Mouse (Mus musculus): Measurements from ENCODE around the gene Tomm40l. TPM values are rescaled to one million over a fixed set of nuclear protein-coding genes. Genes with fewer than 3 reads are reported as not detected.
A peak's percentile ranks its signal among the peaks of the same experiment; 100 is the strongest.

Gene Tomm40l
- polyA plus RNA-seq, 1 experiment from 2014 or later = 69.6 TPM

DNA sequence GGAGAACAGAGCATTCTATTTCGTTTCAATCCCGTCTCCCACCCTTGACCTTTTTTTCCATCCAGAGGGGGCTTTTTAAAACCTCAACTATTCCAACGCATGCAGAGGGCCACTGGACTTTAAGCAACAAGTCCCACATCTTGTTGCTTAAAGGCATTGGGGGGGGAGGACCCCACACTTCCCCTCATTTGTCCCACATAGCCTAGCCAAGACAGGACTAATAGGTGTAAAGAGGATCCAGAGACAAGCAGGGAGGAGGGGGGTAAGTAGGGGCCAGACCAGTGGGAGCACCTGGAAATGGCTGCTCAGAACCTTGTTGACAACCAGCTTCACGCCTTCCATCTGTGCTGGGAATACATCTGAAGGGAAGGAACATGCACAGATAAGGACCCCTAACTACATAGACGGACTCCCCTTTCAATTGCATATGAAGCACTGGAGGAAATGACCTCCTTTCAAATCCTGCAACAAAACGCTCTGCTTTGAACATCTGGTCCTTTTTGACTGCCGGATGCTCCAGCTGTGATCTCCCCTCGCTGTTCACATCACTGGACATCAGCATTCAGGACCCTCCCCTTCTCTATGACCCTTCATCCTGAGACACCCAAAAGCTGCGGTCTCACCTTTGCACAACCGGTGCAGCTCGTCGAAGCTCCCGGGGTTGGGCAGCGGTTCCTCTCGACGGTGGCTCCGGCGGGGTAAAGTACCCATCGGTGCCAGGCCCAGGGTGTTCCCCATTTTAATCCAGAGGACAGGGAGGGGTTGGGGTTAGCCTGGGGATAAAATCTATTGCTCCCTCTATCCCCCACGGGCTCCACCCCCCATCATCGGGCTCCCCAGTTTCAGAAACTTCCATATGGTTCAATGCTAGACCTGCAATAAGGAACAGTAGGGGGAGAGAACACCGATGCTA, 777 bp downstream of the Tomm40l start:
- Histone ChIP-seq H3K4me2 (ENCODE audit: low read length) (peak overlapping the region; percentile 88), H3K4me1 (ENCODE audit: control insufficient read depth, insufficient read depth, low read depth, low read length) (peaks cover 12% of the 10 kb centered on the region), H3K36me3 (ENCODE audit: control insufficient read depth, insufficient read depth, low read length) (peaks cover 11% of the 10 kb centered on the region), H3K27me3 (replicated peaks; ENCODE audit: control insufficient read depth, insufficient read depth, low read length) (no peaks in the 10 kb centered on the region), H3K9ac (ENCODE audit: low read depth, low read length) (peak overlapping the region; percentile 72), H3K27ac (ENCODE audit: low read depth, low read length) (peak overlapping the region; percentile 72), H3K9me3 (ENCODE audit: control insufficient read depth, low read length) (no peaks in the 10 kb centered on the region), H3K4me3 (ENCODE audit: low read length) (peak overlapping the region; percentile 72)
- ATAC-seq = no peak; the same call in 1 of the 2 replicates
- WGBS = 6% methylated on average over 22 of the region's 22 CpGs

DNA sequence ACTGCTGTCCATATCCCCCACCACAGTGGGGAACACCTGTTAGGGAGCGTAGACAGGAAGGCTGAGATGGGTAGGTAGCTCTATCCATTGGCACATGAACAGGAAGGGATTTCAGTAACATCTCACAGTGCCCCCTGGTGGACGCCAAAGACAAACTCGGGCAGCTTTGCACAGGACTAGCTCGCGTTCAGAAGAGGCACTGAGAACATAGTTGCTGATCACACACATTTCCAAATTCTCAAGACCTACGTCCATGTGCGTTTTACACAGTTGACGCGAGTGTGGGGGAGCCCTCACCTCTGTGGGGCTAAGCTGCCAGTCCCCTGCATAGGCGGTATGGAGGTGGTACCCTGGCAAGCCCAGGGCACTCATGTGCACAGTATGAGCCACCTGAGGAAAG, 1.4 kb downstream of the Tomm40l start:
- no peaks in the 10 kb centered on the region for H3K27me3 ChIP-seq (replicated peaks; ENCODE audit: control insufficient read depth, insufficient read depth, low read length)
- H3K36me3 ChIP-seq (ENCODE audit: control insufficient read depth, insufficient read depth, low read length) = peaks cover 11% of the 10 kb centered on the region
- peak overlapping the region; percentile 88 for H3K4me2 ChIP-seq (ENCODE audit: low read length)
- peak; percentile 41 for ATAC-seq
- peaks cover 12% of the 10 kb centered on the region for H3K4me1 ChIP-seq (ENCODE audit: control insufficient read depth, insufficient read depth, low read depth, low read length)
- H3K4me3 ChIP-seq (ENCODE audit: low read length) = peak overlapping the region; percentile 72
- WGBS = 5% methylated on average over 10 of the region's 10 CpGs
- H3K9me3 ChIP-seq (ENCODE audit: control insufficient read depth, low read length) = no peaks in the 10 kb centered on the region
- H3K9ac ChIP-seq (ENCODE audit: low read depth, low read length) = peak overlapping the region; percentile 72
- no peak overlapping the region for H3K27ac ChIP-seq (ENCODE audit: low read depth, low read length)

DNA sequence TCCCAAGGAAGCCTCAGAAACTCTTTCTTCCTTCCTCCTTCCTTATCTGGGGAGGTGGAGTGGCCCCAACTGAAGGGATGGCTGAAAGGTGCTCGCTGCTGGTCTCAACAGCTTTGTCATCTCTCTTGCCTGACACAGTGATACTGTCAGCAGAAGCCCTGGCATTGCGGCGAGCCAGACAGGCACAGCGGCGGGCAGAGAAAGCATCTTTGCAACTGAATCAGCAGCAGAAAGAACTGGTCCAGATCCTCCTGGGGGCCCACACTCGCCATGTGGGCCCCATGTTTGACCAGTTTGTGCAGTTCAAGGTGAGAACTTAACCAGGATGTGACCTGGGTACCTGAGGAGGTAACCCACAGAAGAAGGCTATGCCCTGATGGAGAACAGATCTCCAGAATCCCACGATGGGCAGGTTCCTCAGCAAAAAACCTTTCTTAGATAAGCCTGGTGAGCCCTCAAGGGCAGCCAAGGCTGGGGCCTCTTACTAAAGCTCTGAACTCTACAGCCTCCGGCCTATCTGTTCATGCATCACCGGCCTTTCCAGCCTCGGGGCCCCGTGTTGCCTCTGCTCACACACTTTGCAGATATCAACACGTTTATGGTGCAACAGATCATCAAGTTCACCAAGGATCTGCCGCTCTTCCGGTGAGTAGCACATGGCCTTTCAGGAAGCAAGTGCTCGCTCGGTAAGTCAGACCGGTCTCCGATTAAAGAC, 5.9 kb downstream of the Tomm40l start:
- H3K9ac ChIP-seq (ENCODE audit: low read depth, low read length) = no peak overlapping the region
- H3K27me3 ChIP-seq (replicated peaks; ENCODE audit: control insufficient read depth, insufficient read depth, low read length) = no peaks in the 10 kb centered on the region
- H3K4me1 ChIP-seq (ENCODE audit: control insufficient read depth, insufficient read depth, low read depth, low read length) = peaks cover 8% of the 10 kb centered on the region
- H3K4me3 ChIP-seq (ENCODE audit: low read length) = no peak overlapping the region
- no peak for ATAC-seq
- H3K4me2 ChIP-seq (ENCODE audit: low read length) = no peak overlapping the region
- no peak overlapping the region for H3K27ac ChIP-seq (ENCODE audit: low read depth, low read length)
- WGBS = 92% methylated on average over 18 of the region's 18 CpGs
- peaks cover 11% of the 10 kb centered on the region for H3K36me3 ChIP-seq (ENCODE audit: control insufficient read depth, insufficient read depth, low read length)
- H3K9me3 ChIP-seq (ENCODE audit: control insufficient read depth, low read length) = no peaks in the 10 kb centered on the region

DNA sequence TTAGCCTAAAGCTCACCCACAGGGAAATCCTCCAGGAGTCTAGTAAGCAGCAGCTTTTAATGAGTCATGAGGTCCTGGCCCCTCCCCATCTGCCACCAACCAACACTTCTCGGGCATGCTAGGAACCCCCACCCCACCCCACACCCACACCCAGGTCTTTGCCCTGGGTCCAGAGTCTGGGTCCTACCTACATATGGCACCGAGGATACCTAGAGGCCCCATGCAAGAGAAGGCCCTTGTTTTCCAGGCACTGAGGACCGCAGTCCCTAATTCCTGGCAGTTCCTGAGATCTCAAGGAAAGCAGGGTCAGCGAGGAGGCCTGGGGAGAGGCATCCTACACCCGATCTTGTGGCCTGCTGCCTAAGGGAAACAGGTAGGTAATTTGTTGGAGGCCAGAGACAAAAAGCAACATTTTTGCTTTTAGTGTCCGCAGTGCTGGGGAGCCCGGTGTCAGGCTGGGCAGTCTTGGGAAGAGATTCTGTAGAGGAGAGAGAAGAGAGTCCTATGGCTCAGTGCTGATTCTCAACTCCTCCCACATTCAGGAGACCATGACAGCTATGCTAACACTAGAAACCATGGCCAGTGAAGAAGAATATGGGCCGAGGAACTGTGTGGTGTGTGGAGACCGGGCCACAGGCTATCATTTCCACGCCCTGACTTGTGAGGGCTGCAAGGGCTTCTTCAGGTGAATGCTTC, 8.4 kb downstream of the Tomm40l start, which contains the start of gene Nr1i3:
TSS of gene Nr1i3 (plus strand) at position 170 of the 696 bp plus-strand sequence.
- H3K27ac ChIP-seq (ENCODE audit: low read depth, low read length) = no peak within 1 kb of the TSS
- 80% methylated on average over 10 of the region's 10 CpGs for WGBS
- H3K9ac ChIP-seq (ENCODE audit: low read depth, low read length) = no peak within 1 kb of the TSS
- no peak within 1 kb of the TSS for H3K4me3 ChIP-seq (ENCODE audit: low read length)
- peaks cover 6% of the 10 kb centered on the region for H3K36me3 ChIP-seq (ENCODE audit: control insufficient read depth, insufficient read depth, low read length)
- ATAC-seq = no peak
- H3K4me1 ChIP-seq (ENCODE audit: control insufficient read depth, insufficient read depth, low read depth, low read length) = no peaks in the 10 kb centered on the region
- no peaks in the 10 kb centered on the region for H3K27me3 ChIP-seq (replicated peaks; ENCODE audit: control insufficient read depth, insufficient read depth, low read length)
- no peaks in the 10 kb centered on the region for H3K9me3 ChIP-seq (ENCODE audit: control insufficient read depth, low read length)
- H3K4me2 ChIP-seq (ENCODE audit: low read length) = no peak within 1 kb of the TSS

DNA sequence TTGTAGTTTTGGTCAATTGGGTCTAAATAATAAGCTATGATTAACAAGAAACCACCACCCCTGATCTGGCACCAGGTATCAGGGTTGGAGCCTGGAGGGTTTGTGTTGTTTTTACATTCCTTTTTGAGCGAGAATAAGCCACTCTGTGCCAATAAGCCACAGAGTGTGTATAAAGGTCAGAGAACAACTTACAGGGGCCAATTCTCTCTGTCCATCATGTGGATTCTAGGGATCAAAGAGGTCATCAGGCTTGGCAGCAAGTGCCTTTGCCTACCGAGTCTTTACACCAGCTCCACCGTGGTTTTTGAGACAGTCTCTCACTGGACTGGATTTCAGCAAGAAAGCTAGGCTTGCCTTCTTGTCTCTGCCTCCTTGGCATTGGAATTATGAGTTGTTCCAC, 9.5 kb downstream of the Tomm40l start:
- no peak for ATAC-seq
- H3K4me3 ChIP-seq (ENCODE audit: low read length) = no peak overlapping the region
- no peaks in the 10 kb centered on the region for H3K4me1 ChIP-seq (ENCODE audit: control insufficient read depth, insufficient read depth, low read depth, low read length)
- H3K27me3 ChIP-seq (replicated peaks; ENCODE audit: control insufficient read depth, insufficient read depth, low read length) = no peaks in the 10 kb centered on the region
- H3K4me2 ChIP-seq (ENCODE audit: low read length) = no peak overlapping the region
- H3K36me3 ChIP-seq (ENCODE audit: control insufficient read depth, insufficient read depth, low read length) = no peaks in the 10 kb centered on the region
- H3K9me3 ChIP-seq (ENCODE audit: control insufficient read depth, low read length) = no peaks in the 10 kb centered on the region
- H3K27ac ChIP-seq (ENCODE audit: low read depth, low read length) = no peak overlapping the region
- no peak overlapping the region for H3K9ac ChIP-seq (ENCODE audit: low read depth, low read length)
- WGBS = 37% methylated on average over 3 of the region's 3 CpGs

DNA sequence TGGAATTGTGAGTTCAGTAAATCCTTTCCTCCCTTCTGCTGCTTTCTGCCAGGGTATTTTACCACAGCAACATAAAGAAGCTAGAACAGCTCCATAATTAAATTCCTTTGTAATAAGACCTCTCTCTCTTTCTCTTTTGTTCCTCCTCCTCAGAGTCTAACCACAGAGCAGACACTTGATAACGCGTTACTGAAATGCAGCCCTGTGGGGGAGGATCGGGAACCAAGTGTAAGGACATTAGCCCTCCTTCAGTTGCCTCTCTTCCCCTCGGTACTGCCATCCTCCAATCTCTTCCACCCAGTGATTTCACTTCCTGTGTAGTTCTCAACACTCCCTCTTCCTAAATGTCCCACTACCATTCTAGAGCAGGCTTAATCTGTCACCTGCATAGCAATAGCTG, 12.9 kb downstream of the Tomm40l start:
- no peak overlapping the region for H3K9ac ChIP-seq (ENCODE audit: low read depth, low read length)
- 16% methylated on average over 4 of the region's 4 CpGs for WGBS

DNA sequence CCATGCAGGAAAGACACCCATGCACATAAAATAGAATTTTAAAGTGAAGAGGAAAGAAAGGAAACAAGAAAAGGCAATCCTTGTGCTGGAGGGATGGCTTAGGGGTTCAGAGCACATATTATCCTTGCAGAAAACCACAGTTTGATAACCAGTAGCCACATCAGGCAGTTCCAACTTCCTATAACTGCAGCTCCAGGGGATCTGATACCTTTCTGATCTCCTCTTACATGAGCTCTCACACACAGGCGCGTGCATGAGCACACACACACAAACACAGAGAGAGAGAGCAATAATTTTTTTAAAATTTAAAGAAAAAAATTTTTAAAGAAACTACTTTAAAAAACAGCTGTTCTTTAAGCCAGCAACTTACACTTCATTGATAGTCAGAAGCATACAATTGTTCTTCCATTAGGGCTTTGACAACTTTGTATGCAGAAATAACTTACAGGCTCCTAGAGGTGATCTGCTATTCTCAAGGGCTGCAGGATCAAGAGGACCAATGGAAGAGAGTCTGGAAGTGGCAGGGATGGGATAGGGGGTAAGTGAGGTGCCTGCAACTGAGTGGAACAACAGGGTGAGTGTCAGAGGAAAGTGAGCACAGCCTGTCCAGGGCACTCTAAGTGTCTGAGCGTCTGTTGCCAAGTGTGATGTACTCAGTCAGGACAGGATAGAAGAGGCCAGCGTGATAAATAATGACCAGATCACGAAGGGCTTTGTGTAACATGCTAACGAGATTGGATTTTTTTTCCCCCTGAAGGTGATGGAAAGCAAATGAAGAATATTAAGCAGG, 16.4 kb downstream of the Tomm40l start:
- Histone ChIP-seq H3K9ac (ENCODE audit: low read depth, low read length) (no peak overlapping the region), H3K27ac (ENCODE audit: low read depth, low read length) (no peak overlapping the region), H3K9me3 (ENCODE audit: control insufficient read depth, low read length) (no peaks in the 10 kb centered on the region), H3K4me3 (ENCODE audit: low read length) (no peak overlapping the region), H3K27me3 (replicated peaks; ENCODE audit: control insufficient read depth, insufficient read depth, low read length) (no peaks in the 10 kb centered on the region), H3K4me2 (ENCODE audit: low read length) (no peak overlapping the region), H3K4me1 (ENCODE audit: control insufficient read depth, insufficient read depth, low read depth, low read length) (no peaks in the 10 kb centered on the region), H3K36me3 (ENCODE audit: control insufficient read depth, insufficient read depth, low read length) (no peaks in the 10 kb centered on the region)
- no peak for ATAC-seq
- WGBS = 58% methylated on average over 6 of the region's 6 CpGs

More for the DNA sequence above, 12.9 kb downstream of the Tomm40l start:
- Histone ChIP-seq H3K27ac (ENCODE audit: low read depth, low read length) (no peak overlapping the region), H3K4me3 (ENCODE audit: low read length) (no peak overlapping the region), H3K4me1 (ENCODE audit: control insufficient read depth, insufficient read depth, low read depth, low read length) (no peaks in the 10 kb centered on the region), H3K4me2 (ENCODE audit: low read length) (no peak overlapping the region), H3K36me3 (ENCODE audit: control insufficient read depth, insufficient read depth, low read length) (no peaks in the 10 kb centered on the region), H3K27me3 (replicated peaks; ENCODE audit: control insufficient read depth, insufficient read depth, low read length) (no peaks in the 10 kb centered on the region), H3K9me3 (ENCODE audit: control insufficient read depth, low read length) (no peaks in the 10 kb centered on the region)
- no peak for ATAC-seq

DNA sequence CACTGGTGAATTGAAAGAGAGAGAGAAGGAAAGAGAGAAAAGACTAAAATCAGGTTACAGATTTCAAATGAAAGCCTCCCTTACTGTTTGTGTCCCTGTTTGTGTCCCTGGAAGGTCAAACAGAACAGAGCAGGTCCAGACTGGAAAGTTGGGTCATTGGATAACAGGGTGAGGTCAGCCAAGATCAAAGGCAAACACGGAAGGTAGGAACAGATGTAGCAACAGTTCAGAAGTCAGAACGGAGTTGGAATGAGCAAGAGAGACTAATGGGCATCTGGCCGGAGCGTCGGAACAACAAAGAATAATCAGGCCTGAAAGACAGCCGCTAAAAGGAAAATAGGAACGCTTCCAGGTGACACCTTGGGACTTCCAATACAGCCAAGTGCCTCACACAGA, 18.1 kb downstream of the Tomm40l start:
- no peaks in the 10 kb centered on the region for H3K27me3 ChIP-seq (replicated peaks; ENCODE audit: control insufficient read depth, insufficient read depth, low read length)
- no peak overlapping the region for H3K4me3 ChIP-seq (ENCODE audit: low read length)
- no peaks in the 10 kb centered on the region for H3K9me3 ChIP-seq (ENCODE audit: control insufficient read depth, low read length)
- no peak overlapping the region for H3K9ac ChIP-seq (ENCODE audit: low read depth, low read length)
- no peak overlapping the region for H3K27ac ChIP-seq (ENCODE audit: low read depth, low read length)
- no peak for ATAC-seq
- no peaks in the 10 kb centered on the region for H3K36me3 ChIP-seq (ENCODE audit: control insufficient read depth, insufficient read depth, low read length)
- H3K4me1 ChIP-seq (ENCODE audit: control insufficient read depth, insufficient read depth, low read depth, low read length) = no peaks in the 10 kb centered on the region
- WGBS = 74% methylated on average over 7 of the region's 7 CpGs
- H3K4me2 ChIP-seq (ENCODE audit: low read length) = no peak overlapping the region

All from hindbrain, embryonic 16.5 days (tissue).